Mouse (Mus musculus) small intestine, adult 2 months (tissue): Measurements from ENCODE around the gene Nt5c3b. TPM values are rescaled to one million over a fixed set of nuclear protein-coding genes. Genes with fewer than 3 reads are reported as not detected.

Experiments
- H3K27ac ChIP-seq: fragments of 200-500 bp; 2 replicates; pipeline ENCODE4 v1.5.1; 2012; ENCODE audit warnings: low read depth, low read length, control low read depth, inconsistent platforms; ENCODE audit not compliant: insufficient read depth
- H3K27me3 ChIP-seq: fragments of 200-500 bp; 2 replicates; pipeline ENCODE4 v1.6.1; 2012; ENCODE audit warnings: mild to moderate bottlenecking, moderate library complexity, low read length, inconsistent platforms; ENCODE audit not compliant: control insufficient read depth, insufficient read depth
- H3K36me3 ChIP-seq: fragments of 200-500 bp; 2 replicates; pipeline ENCODE4 v1.6.1; 2012; ENCODE audit warnings: mild to moderate bottlenecking, low read length, control low read depth, inconsistent platforms; ENCODE audit not compliant: control insufficient read depth, insufficient read depth
- H3K4me1 ChIP-seq: fragments of 200-500 bp; 2 replicates; pipeline ENCODE4 v1.6.1; 2012; ENCODE audit warnings: low read length, inconsistent platforms, mixed read lengths; ENCODE audit not compliant: control insufficient read depth, insufficient read depth, insufficient read length
- H3K4me3 ChIP-seq: fragments of 200-500 bp; 2 replicates; pipeline ENCODE4 v1.5.1; 2012; ENCODE audit warnings: low read depth, mild to moderate bottlenecking, control low read depth, inconsistent platforms, low read length, moderate library complexity
- CTCF ChIP-seq: fragments of 200-500 bp; IDR thresholded peaks from 2 replicates; pipeline ENCODE4 v1.5.1; 2012; ENCODE audit warnings: low read depth, mild to moderate bottlenecking, control low read depth, inconsistent platforms, low read length, moderate library complexity, mixed read lengths; ENCODE audit not compliant: insufficient replicate concordance, insufficient read length; ENCODE audit errors: extremely low read depth
- POLR2A ChIP-seq: fragments of 200-500 bp; IDR thresholded peaks from 2 replicates; pipeline ENCODE4 v1.6.1; 2012; ENCODE audit warnings: low read depth, mild to moderate bottlenecking, control low read depth, inconsistent platforms, low read length, moderate library complexity
- WGBS: fragments of 180-500 bp; shearing (Covaris S2); methylation state at CpG from one replicate; pipeline ENCODE4 v1.1.7; 2018; 5-methylcytosine and 5-hydroxymethylcytosine counted together
- polyA plus RNA-seq: library from polyadenylated mRNA; depleted of rRNA; stranded (reverse); fragments of >200 nt; gene quantifications from 2 replicates; pipeline ENCODE4 v1.2.3, GENCODE M21; 2012; rRNA removed

The Nt5c3b gene
- polyA plus RNA-seq, 1 experiment = 8.4 TPM

DNA sequence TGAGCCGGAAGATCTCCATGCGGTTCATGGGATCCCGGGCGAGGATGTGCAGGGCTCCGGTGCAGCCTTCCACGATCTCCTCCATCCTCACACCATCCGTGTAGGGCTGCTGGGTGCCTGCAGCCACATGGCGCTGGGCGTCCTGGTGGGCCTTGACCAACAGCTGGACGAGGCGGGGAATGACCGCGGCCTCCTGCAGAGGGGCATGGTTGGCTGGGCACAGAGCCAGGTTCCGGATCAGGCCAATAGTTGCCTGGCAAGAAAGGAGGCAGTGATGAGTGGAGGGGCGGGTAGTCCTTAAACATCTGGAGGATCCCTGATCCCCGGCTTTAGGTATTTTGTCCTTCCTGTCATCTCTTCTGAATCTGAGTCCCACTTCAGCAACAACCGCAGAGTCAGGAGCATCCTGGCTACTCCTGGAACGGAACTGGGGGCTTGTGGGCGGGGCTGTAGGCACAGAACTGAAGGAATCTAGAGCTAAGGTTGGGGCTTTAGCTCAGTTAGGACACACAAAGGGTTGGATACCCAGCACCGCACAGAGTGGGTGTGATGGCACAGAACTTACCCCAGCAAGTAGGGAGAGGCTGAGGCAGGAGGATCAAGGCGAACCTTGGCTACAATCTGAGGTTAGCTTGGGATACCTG is 64.7 kb downstream of the Nt5c3b start:
- 88% methylated on average over 21 of the region's 21 CpGs for WGBS

DNA sequence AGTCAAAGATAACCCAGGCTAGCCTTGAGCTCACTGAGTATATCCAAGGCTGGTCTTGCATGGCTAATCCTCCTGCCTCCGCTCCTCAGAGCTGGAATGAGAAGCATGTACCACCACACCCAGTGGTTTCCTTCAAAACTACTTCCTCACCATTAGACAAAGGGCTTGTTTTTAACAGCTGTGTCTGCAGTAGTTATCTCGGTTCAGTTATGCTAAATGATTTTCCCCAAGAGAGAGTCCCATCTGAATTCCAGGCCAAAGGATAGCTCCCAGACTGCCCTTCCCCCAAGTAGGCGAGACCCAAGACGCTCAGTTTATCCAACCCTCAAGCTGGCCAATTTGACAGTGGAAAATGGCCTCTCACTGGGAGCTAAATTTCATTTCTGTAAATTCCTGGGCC is 65.6 kb downstream of the Nt5c3b start:
- Histone ChIP-seq H3K27ac (no peak overlapping the region), H3K27me3 (no peaks in the 10 kb centered on the region), H3K4me1 (no peaks in the 10 kb centered on the region; the same call in 1 of the 2 replicates), H3K36me3 (peaks cover 89% of the 10 kb centered on the region), H3K4me3 (no peak overlapping the region)
- WGBS = 65% methylated on average over 4 of the region's 4 CpGs
- TF ChIP-seq CTCF (no peak), POLR2A (no peak)

More for the DNA sequence above, 64.7 kb downstream of the Nt5c3b start:
- Histone ChIP-seq H3K4me3 (no peak overlapping the region), H3K36me3 (peaks cover 86% of the 10 kb centered on the region), H3K27me3 (no peaks in the 10 kb centered on the region), H3K27ac (no peak overlapping the region), H3K4me1 (no peaks in the 10 kb centered on the region; the same call in 1 of the 2 replicates)
- TF ChIP-seq CTCF (no peak), POLR2A (no peak)

GRCm38 (mm10) chr11:100375127-100375526 is 66.5 kb downstream of the Nt5c3b start:
- TF ChIP-seq CTCF (no peak), POLR2A (no peak)
- Histone ChIP-seq H3K27ac (no peak overlapping the region), H3K4me3 (no peak overlapping the region), H3K36me3 (peaks cover 88% of the 10 kb centered on the region), H3K27me3 (no peaks in the 10 kb centered on the region), H3K4me1 (no peaks in the 10 kb centered on the region; the same call in 1 of the 2 replicates)
- 88% methylated on average over 9 of the region's 9 CpGs for WGBS

Other genes starting within 250 kb of the Nt5c3b start
- not detected in 2 replicates for gene Krt9, start 248.6 kb downstream of the Nt5c3b start, polyA plus RNA-seq
- gene Krt14, start 234.3 kb downstream of the Nt5c3b start, polyA plus RNA-seq = 0.27 TPM in 1 of 2 replicates, not detected in the other
- gene Krt16, start 192.9 kb downstream of the Nt5c3b start, polyA plus RNA-seq = 0.08 TPM in 1 of 2 replicates, not detected in the other
- 0.11 and 0.72 TPM in 2 replicates for gene Krt17, start 180.8 kb downstream of the Nt5c3b start, polyA plus RNA-seq
- 0.09 TPM in 1 of 2 replicates, not detected in the other for gene Krt42, start 171.9 kb downstream of the Nt5c3b start, polyA plus RNA-seq
- 49.3 and 102 TPM in 2 replicates for gene Eif1, start 121.9 kb downstream of the Nt5c3b start, polyA plus RNA-seq
- 0.38 and 336 TPM in 2 replicates for gene Gast, start 107.4 kb downstream of the Nt5c3b start, polyA plus RNA-seq
- 2.7 and 4.6 TPM in 2 replicates for gene Hap1, start 85.7 kb downstream of the Nt5c3b start, polyA plus RNA-seq
- gene Jup, start 44.0 kb downstream of the Nt5c3b start, polyA plus RNA-seq = 253 and 689 TPM in 2 replicates
- gene P3h4, start 27.0 kb downstream of the Nt5c3b start, polyA plus RNA-seq = 11.4 and 12.8 TPM in 2 replicates
- gene Fkbp10, start 26.1 kb downstream of the Nt5c3b start, polyA plus RNA-seq = 7.2 and 10.0 TPM in 2 replicates
- gene Klhl10, start 109 bp upstream of the Nt5c3b start, polyA plus RNA-seq = 0.04 TPM in 1 of 2 replicates, not detected in the other
- gene Klhl11, start 30.9 kb upstream of the Nt5c3b start, polyA plus RNA-seq = 1.7 TPM in 2 replicates
- gene Acly, start 86.2 kb upstream of the Nt5c3b start, polyA plus RNA-seq = 14.0 and 21.7 TPM in 2 replicates
- 0.01 and 0.09 TPM in 2 replicates for gene Ttc25, start 103.8 kb upstream of the Nt5c3b start, polyA plus RNA-seq
- 12.1 and 19.4 TPM in 2 replicates for gene Cnp, start 133.1 kb upstream of the Nt5c3b start, polyA plus RNA-seq
- gene Nkiras2, start 177.4 kb upstream of the Nt5c3b start, polyA plus RNA-seq = 85.2 and 134 TPM in 2 replicates
- 10.6 and 24.8 TPM in 2 replicates for gene Dnajc7, start 178.4 kb upstream of the Nt5c3b start, polyA plus RNA-seq